Mouse (Mus musculus) lung, postnatal 10 days (tissue): ENCODE measurements at regions not wholly inside any gene's neighbourhood (a gene's known extent, or its start where the extent isn't known, plus 50 kb on each side); places are given as distances from the start of the nearest gene placed in this dataset.
A peak's percentile ranks its signal among the peaks of the same experiment; 100 is the strongest.
"Not testable (repeated sequence)": the region's sequence is repeated elsewhere in the genome, so short reads cannot be mapped to it uniquely, and the experiment has no call there.

Experiments
- DNase-seq: peaks from one replicate; pipeline ENCODE4 v3.0.0; 2021

- DNase-seq = no peak
Observed at GRCm38 (mm10) chr1:185958276-185958675, 158.8 kb downstream of the Lyplal1 start.

- DNase-seq = no peak
Observed at GRCm38 (mm10) chr1:185962606-185963005, 154.5 kb downstream of the Lyplal1 start.

- DNase-seq = no peak
Observed at GRCm38 (mm10) chr1:185963773-185964172, 153.3 kb downstream of the Lyplal1 start.

- DNase-seq = no peak
Observed at GRCm38 (mm10) chr1:185964426-185964825, 152.7 kb downstream of the Lyplal1 start.

GRCm38 (mm10) chr1:185967227-185967626 lies 149.9 kb downstream of the Lyplal1 start:
- DNase-seq = peak; percentile 56

- DNase-seq = no peak
Observed at GRCm38 (mm10) chr1:185967816-185968215, 149.3 kb downstream of the Lyplal1 start.

- no peak for DNase-seq
Observed at GRCm38 (mm10) chr1:185968642-185969041, 148.5 kb downstream of the Lyplal1 start.

- DNase-seq = peak; percentile 82
Observed at GRCm38 (mm10) chr1:185969231-185969630, 147.9 kb downstream of the Lyplal1 start.

GRCm38 (mm10) chr1:185977075-185977474 lies 140.0 kb downstream of the Lyplal1 start:
- no peak for DNase-seq

- DNase-seq = no peak
Observed at GRCm38 (mm10) chr1:185989432-185989831, 127.7 kb downstream of the Lyplal1 start.

GRCm38 (mm10) chr1:186000066-186000465 lies 117.0 kb downstream of the Lyplal1 start:
- not testable (repeated sequence) for DNase-seq

GRCm38 (mm10) chr1:186013413-186013812 lies 103.7 kb downstream of the Lyplal1 start:
- peak; percentile 11 for DNase-seq

GRCm38 (mm10) chr1:186014166-186014565 lies 102.9 kb downstream of the Lyplal1 start:
- no peak for DNase-seq

- no peak for DNase-seq
Observed at GRCm38 (mm10) chr1:186015831-186016561, 101.1 kb downstream of the Lyplal1 start.

- DNase-seq = no peak
Observed at GRCm38 (mm10) chr1:186017547-186017946, 99.6 kb downstream of the Lyplal1 start.

GRCm38 (mm10) chr1:186019511-186019910 lies 97.6 kb downstream of the Lyplal1 start:
- DNase-seq = no peak

GRCm38 (mm10) chr1:186031951-186032350 lies 85.2 kb downstream of the Lyplal1 start:
- no peak for DNase-seq

- no peak for DNase-seq
Observed at GRCm38 (mm10) chr1:186034443-186034842, 82.7 kb downstream of the Lyplal1 start.
